Mouse (Mus musculus) gastrocnemius, postnatal 36 days (tissue): ENCODE measurements around the gene Cenpn. TPM values are rescaled to one million over a fixed set of nuclear protein-coding genes. Genes with fewer than 3 reads are reported as not detected.

Experiments
- DNase-seq, 2 experiments: peaks; one replicate each; pipeline ENCODE4 v3.0.0; 2022
- intact Hi-C: fragments of 180-260 bp; cut with DNase I; formaldehyde crosslinking; loops from one replicate; pipeline ENCODE4 v1.15.1; 2025
- total RNA-seq, 2 experiments: library from RNA; stranded (reverse); gene quantifications; 2 replicates each; pipeline ENCODE4 v1.2.3; 2021

Gene Cenpn
- total RNA-seq, 2 experiments from 2014 or later = 0.56 to 0.64 TPM

DNA sequence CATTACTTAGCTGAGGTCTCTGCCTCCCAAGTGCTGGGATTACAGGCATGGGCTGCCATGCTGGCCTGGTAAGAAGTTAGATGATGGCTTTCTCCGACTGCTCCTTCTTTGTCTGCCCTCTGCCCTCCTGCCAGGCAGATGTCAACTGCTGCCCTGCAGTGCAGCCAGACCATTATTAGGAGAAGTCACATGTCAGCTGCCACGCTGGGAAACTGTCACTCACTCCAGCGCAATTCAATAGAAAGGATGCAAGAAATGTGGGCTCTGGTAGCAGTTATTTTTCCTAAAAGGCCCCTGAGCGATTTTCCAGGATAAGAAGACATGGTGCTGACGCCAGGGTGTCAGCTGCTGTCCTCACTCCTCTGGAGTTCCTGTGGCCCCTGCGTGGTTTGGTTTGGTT lies 14.0 kb downstream of the Cenpn start:
- DNase-seq = no peak

DNA sequence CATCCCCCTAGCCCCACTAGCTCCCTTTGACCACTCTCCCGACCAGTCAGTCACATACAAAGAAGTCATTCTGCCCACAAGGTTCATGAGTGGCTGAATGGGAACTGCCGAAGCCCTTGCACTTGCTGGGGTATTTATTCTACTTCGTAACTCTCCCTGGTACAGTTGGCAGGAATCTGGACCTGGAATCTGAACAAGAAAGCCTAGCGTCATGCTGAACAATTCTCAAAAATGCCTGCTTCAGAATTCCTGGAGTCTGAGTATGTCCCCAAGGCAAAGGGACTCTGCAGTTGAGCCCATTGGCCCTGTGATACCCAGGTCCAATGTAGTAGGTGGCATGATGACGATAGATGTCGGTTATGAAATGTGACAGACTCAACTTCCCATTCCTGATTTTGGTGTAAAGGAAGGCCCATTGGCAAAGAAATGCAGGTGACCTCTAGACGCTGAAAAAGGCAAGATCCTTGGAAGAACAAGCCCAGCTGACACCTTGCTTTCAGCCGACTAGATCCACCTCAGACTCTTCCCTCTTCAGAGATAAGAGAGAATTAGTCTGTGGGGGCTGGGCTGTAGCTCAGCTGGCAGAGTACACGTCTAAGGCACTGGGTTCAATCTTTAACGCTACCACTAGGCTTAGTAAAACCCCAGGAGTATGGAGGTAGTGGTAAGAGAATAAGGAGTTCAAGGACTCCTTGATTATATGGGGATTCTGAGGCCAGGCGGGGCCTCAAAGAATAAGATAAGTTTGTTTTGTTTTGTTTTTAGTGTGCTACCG lies 20.9 kb downstream of the Cenpn start:
- no peak for DNase-seq
- intact Hi-C loops = loop anchor here (5.0 kb wide), 1 partner anchor 35 kb away; the partner anchor contains the start of gene 1700030J22Rik

More for the DNA sequence above, 14.0 kb downstream of the Cenpn start:
- intact Hi-C loops = no loop called here

DNA sequence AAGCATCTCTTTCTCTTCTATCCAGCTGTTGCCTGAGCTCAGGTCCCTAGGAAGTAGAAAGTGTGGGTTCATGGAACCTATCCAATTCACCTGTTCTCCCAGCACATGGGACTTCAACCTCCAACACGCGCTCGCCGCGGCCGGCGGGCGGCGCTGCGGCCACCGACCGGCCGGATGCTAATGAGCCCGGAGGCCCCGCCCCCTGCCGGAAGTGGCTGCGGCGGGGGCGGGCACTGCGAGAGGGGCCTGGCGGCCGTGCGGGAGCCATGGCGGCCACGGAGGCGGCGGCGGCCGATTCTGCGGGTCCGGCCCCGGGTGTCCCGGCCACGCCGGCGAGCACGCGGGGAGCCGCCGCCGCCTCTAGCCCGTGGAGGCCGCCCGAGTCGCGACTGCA lies 21.6 kb downstream of the Cenpn start, which contains the start of gene Atmin:
Atmin (plus strand) TSS at position 233 of the 394 bp plus-strand sequence.
- intact Hi-C loops = loop anchor here (5.0 kb wide), 1 partner anchor 34 kb away; the partner anchor contains the start of gene 1700030J22Rik
- peak; percentile 74 to 82 for DNase-seq

DNA sequence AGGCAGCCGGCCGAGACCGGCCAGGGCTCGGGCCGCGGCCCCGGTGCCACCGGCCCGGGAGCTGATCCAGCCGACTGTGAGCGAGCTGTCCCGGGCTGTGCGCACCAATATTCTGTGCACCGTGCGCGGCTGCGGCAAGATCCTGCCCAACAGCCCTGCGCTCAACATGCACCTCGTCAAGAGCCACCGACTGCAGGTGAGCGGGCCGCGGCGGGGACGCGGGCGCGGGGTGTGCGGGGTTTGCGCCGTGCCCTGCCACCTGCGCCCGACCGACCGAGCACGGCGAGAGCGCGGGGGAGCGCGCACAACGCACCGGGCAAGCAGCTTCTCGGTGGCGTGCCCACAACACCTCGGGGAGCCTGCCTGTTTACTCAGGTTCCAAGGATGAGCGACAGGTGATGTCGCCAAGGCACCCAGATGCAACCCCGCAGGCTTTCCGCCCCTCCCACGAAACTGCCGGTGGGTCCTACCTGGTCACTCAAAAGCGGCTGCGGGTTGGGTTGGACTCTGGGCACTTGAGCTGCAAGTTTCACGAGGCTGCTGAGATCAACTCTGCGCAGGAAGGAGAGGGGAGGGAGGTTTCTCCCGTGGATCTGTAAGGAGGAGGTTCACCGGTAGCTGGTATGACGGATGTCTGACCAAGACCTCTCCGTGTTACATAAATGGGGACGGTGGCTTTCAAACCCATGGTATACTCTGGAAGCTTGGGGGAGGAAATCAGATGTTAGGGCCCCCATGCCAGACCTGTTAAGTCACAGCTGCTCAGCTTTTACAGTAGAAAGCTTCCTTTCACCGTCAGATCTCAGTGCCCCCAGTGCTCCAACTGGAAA lies 22.2 kb downstream of the Cenpn start:
- DNase-seq = peak in 1 of 2 experiments; percentile 18
- intact Hi-C loops = loop anchor here (5.0 kb wide), 1 partner anchor 34 kb away; the partner anchor contains the start of gene 1700030J22Rik

DNA sequence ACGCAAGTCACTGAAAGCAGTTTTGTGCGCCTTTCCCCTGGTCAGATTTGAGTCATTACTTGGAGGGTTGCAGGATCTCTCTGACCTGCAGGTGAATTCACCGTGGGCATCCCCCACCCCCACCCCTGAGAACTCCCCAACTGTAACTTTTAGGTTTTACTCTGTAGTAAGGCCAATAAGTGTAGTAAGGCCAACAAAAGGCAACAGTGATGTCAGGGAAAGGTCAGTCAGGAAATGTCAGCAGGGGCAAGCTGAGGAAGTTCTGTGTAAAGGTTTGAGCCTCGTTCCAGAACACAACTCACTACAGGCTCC lies 22.8 kb downstream of the Cenpn start:
- intact Hi-C loops = loop anchor here (5.0 kb wide), 1 partner anchor 33 kb away; the partner anchor contains the start of gene 1700030J22Rik
- no peak for DNase-seq

DNA sequence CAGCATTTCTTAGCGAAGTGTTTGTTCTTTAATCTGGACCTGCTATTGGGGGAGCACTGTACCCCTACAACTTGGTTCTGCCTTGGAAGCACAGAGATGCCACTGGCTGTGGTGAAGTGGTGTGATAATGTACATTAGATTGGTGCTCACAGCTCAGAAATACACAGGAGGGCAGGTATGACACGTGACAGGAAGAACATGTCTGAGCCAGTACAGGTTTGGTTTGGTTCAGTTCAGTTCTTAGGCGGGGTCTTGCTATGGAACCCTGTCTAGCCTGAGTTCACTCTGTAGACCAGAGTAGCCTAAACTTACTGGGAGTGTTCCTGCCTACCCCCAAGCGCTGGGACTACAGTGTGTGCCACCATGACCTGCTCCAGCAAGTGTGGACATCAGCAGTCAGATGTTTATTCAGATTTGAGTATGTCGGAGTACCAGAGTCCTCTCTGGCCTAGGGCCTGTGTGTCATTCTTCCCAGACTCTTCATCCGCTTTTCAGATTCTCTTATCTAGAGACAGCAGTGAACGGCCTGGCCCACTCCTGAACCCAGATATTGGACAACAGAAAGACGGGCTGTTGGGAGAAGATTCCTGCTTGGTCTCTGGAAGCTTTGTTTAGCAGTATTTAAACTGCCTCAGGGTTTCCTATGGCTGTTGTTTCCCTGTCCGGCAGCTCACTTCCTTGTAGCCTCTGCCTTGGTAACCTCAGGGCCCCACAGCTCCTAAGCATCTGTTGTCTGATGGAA lies 23.8 kb downstream of the Cenpn start:
- no peak for DNase-seq
- intact Hi-C loops = no loop called here

DNA sequence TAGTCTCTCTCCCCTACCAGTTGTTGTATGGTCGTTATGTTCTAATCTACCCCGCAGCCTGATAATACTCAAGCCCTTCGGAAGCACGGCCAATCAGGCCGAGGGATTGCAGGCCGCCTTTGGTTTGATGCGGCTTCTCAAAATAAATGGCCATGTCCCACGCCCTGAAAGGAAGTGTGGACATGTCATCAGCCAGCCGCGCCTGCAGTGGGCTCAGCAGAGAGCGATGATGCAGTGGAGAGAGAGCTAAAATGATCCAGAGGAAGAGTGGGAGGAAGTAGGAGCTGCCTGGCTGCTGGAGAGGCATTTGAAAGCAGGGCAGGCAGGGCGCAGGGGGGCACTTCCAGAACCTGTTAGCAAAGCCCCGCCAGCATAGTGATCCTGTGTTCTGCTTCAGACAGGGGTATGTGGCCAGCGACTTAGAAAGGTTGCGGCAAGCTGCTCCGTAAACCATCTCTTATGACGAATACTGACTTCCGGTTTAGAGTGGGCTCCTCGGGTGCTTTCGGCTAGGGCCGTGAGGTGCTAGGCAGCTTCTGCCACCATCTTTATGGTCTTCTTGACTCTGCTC lies 24.8 kb downstream of the Cenpn start:
- intact Hi-C loops = no loop called here
- DNase-seq = peak in 1 of 2 experiments; percentile 16

DNA sequence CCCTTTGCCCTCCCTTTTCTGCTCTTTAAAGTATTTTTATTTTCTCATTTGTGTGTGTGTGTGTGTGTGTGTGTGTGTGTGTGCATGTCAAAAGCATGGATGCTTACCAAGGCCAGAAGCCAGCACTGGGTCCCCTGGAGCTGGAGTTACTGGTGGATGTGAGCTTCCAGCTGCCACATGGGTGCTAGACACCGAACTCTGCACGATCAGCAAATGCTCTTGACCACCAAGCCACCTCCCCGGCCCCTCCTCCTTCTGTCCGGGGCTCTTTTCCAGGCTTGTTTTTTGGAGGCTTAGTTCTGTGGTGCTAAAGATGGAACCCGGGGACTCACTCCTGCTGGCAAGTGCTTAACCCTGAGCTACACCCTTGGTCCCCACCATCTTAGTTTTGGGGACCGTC lies 25.3 kb downstream of the Cenpn start:
- no peak for DNase-seq
- intact Hi-C loops = no loop called here

DNA sequence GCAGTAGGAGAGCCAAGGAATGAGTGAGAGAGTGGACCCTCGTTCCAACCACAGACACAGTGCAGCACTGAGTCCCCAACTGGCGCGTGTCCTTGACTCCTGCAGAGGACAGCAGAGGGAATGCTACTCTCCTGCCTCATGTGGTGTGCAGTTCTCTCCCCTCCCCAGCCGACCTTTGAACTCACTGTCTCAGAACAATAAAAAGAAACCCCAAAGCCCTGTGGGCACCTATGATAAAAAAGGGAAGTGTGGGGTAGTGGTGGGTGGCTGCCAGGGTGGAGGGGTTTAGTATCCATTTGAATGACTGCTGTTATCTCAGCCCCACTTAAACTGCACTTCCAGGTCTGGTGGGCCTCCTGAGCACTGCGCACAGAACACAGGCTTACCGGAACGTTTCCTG lies 26.1 kb downstream of the Cenpn start:
- intact Hi-C loops = no loop called here
- DNase-seq = no peak

DNA sequence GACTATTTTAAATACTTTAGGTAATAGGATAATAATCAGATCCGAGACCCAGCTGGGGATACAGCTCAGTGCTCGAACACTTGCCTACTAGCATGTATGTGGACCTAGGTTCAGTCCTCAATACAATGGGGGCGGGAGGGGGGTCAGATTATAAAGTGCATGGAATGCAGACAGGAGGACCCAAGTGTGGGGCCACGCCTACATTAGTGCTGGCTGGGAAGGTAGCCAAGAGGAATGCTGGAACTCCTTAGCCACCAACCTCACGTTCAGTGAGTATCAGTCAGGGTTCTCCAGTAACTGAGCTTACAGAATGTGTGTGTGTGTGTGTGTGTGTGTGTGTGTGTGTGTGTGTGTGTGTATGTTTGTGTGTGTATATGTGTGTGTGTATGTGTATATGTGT lies 29.8 kb downstream of the Cenpn start:
- DNase-seq = no peak
- intact Hi-C loops = no loop called here

DNA sequence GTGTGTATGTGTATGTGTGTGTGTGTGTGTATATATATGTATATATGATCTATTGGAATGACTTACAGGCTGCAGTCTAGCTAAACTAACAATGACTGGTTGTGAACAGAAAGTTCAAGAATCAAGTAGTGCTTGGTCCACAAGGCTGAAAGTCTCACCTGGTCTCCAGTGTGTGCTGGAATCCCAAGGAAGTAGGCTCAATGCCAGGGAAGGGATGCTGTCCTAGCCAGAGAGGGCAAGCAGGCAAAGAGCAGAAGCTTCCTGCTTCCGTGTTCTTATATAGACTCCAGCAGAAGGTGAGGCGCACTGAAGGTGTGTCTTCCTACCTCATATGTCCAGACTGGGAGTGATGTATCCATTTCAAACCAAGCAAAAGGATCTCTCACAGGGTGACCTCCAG lies 30.2 kb downstream of the Cenpn start:
- intact Hi-C loops = no loop called here
- no peak for DNase-seq

DNA sequence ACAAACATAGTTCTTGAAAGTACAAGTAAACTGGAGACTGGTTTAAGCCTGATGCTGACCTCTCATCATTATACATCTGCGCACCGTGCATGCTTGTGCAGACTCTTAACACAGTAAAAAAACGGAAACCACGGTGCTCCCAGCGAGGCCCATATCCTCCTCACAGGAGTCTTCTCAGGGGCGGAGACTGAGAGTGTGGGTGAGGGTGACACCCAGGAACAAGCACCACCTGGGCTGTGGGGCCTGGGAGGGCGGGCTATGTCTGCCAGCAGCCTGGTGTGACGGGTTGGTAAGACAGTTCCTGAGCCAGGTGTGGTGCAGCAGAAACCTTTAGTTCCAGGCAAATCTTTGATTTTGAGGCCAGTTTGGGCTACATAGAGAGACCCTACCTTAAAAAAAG lies 30.9 kb downstream of the Cenpn start:
- intact Hi-C loops = no loop called here

DNA sequence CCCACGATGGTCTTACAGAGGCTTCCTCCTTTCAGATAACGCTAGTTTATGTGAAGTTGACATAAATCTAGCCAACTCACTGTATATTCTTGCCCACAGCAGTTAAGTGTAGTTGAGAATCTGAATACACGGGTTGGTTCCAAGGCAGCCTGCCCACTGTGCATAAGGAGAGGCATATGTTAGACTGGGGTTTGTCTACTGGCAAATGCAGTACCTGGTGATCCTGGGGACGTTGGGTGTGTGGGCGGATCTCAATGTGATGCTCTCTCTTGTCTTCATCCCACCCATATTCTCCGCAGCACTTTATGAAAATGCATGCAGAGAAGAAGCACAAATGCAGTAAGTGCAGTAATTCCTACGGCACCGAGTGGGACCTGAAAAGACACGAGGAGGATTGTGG lies 32.9 kb downstream of the Cenpn start:
- DNase-seq = no peak
- intact Hi-C loops = no loop called here

More for the DNA sequence above, 30.9 kb downstream of the Cenpn start:
- DNase-seq = no peak

DNA sequence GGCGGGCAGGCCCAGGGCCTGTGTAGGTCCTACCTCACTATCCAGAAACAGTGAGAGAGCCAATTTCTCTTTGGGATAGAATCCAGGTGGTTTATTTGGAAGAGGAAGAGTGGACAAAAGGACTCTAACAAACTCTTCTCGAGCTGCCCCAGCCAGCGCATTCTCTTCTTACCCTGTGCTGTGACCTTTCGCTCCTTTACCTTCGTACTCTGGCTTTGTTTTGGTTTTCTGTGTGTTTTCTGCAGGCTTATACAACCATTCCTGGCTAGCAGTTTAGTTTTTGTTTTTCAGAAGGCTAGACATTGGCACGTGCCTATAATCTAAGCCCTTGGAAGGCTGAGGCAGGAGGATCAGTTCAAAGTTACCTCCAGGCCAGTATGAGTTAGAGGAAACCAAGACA lies 48.0 kb downstream of the Cenpn start:
- DNase-seq = no peak
- intact Hi-C loops = no loop called here

DNA sequence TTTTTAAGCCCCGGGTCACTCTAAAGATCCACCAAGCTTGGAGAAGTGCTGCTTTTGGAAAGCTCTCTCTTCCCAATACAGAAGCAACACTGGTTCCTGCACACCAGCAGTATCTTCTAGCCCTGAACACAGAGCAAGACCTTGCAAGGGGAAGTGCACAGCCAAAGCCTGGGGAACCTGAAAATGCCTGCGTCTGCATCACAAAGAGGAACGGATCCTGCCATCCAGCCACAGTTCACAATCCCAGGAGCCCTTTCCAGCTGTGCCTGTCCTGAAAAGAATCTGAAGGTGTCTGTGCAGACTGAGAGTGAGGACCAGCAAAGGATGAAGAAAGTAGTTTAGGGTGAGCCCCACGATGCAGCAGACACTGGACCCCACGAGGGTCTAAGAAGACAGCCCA lies 53.5 kb downstream of the Cenpn start:
- intact Hi-C loops = loop anchor here (5.0 kb wide), 1 partner anchor 33 kb away; the partner anchor contains the start of gene Atmin
- DNase-seq = no peak

DNA sequence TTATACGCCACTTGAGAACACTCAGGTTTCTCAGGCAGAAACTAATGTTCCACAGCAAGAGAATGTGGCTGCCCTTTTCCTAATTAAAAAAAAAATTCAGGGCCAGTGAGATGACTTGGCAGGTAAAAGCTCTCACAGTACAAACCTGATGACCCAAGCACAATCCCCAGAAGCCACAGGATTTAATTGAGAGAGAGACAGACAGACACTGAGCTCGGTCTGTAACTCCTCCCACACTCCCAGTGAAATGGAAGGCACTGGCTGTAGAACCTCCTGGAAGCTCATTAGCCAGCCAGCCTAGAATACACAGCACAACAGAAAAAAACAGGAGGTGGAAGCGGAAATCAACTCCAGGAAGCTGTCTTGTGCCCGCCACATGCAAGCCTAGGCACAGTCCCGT lies 54.1 kb downstream of the Cenpn start:
- no peak for DNase-seq
- intact Hi-C loops = loop anchor here (5.0 kb wide), 1 partner anchor 33 kb away; the partner anchor contains the start of gene Atmin

DNA sequence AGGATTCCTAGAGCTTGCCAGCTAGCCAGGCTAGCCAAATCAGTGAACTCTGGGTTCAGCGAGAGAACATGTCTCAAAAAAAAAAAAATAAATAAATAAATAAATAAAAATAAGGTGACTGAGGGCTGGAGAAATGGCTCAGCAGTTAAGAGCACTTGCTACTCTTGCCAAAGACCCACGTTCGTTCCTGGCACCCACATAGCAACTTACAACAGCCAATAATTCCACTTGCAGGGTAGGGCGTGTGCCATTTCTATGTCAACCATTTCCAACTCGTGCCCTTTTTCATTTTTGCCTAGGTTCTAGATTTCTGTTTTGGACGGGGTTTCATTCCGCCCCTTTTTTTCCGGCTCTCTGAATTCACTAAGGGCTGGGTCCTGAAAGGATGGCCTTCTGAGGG lies 56.5 kb downstream of the Cenpn start:
- intact Hi-C loops = loop anchor here (2.0 to 5.0 kb wide), 2 partner anchors 36 to 57 kb away; partner anchors contain the start of genes Atmin, Cenpn and Cmc2
- no peak for DNase-seq

DNA sequence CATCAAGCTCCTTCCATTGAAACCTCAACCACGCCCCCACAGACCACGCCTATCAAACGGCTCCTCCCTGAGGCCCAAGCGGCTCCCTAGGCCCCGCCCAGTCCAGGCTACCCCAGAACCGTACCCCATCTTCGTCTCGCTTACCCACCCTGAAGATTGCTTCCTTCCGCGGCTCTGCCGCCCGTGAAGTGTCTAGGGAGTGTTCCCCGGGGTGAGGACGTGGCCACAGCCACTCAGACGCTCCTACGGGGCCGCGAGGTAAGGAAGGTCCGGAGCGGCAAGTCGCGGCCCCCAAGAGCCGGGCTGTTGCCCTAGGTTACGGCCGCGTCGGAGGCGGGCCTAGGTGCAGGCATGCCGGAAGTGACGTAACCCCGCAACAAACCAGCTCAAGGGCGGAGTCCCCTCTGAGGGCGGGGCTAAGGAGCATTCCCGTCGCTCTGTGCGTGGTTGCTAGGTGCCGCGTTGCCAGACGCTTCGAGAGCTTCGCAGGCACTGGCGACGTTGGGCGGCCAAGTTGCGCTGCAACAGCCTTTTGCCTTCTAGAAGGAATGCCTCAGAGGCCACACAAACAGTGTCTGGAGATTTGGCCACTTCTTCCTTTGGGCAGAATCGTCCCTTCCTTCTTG lies 57.2 kb downstream of the Cenpn start, which contains the start of gene 1700030J22Rik:
1700030J22Rik (minus strand) TSS at position 329 of the 626 bp plus-strand sequence.
- DNase-seq = peak; percentile 98 to 99
- intact Hi-C loops = loop anchor here (2.0 to 5.0 kb wide), 2 partner anchors 36 to 58 kb away; partner anchors contain the start of genes Atmin, Cenpn and Cmc2

DNA sequence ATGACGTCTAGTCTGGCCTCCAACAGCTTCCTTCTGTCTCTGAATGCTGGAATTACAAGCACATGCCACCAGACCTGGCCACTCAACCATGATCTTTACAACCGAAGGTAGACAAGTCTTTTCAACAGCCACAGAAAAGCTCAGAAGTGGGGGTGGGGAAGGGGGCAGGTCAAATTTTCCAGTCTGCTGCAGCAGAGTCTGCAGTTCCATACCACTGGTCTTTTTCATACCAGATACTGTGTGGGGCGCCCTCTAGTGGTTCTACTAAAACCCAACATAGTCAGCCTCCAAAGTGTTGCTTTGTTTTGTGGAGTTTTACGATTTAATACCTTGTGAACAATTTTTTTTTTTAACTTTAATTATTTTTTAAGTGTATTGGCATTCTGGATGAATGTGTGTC lies 58.6 kb downstream of the Cenpn start:
- intact Hi-C loops = no loop called here
- peak in 1 of 2 experiments; percentile 23 for DNase-seq
